Mouse (Mus musculus) erythroblast, embryonic 14.5 days (primary cell): Measurements from ENCODE around the gene Hand1.

Experiments used
- GATA1 ChIP-seq: IDR thresholded peaks from 2 replicates; pipeline ENCODE4 v1.6.1; 2012; ENCODE audit warnings: low read length, inconsistent platforms, mixed read lengths
- TAL1 ChIP-seq: IDR thresholded peaks from 3 replicates; pipeline ENCODE4 v1.6.1; 2012; ENCODE audit warnings: low read length, inconsistent platforms, mixed read lengths

DNA sequence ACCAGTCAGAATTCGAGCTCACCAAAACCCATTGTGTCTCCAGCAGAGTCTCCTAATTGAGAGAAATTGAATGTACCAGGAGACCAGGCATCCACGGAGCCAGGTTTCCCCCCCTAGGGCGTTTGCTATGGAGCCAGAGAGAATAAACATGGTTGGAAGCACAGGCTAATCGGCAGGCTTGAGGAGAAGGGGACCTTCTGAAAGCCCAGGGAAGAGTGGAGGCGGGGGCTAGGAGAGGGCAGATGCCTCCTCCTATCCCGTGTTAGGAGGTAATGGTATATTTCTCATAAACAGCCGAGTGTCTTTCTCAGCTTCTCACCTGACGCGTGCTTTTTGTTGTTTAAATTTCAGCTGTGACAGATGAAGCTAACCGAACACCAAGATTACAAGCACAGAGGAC lies 8.4 kb upstream of the Hand1 start:
- no peak for TF ChIP-seq TAL1
- TF ChIP-seq GATA1, result no peak
